Mouse (Mus musculus) embryonic fibroblast, embryonic 13.5 days (primary cell): ENCODE results near the gene F930015N05Rik.

Experiments used
- CTCF ChIP-seq: IDR thresholded peaks from 2 replicates; pipeline ENCODE4 v1.5.1; 2011; ENCODE audit warnings: mild to moderate bottlenecking, control low read depth, low read length, moderate library complexity, borderline replicate concordance; ENCODE audit not compliant: insufficient read depth
- POLR2A ChIP-seq: IDR thresholded peaks from 2 replicates; pipeline ENCODE4 v1.6.1; 2011; ENCODE audit warnings: low read depth, mild to moderate bottlenecking, control low read depth, low read length, moderate library complexity

DNA sequence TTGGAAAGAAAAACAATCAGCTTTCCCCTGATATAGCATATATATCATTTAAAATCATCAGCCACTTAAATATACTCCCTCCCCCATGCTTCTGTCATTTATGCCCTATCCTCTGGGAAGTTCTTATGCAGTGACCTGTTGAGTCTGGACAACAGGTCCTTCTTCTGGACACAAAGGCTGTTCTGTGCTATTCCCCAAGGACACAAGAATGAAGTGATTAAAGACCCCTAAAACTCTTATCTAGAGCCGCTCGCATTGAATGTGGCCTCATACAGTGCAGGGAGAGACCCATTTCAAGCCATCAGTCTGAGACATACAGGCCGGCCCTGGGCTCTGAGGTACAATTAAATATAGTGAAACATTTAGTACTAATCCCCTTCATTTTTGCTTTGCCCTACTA is 1.3 kb upstream of the F930015N05Rik start:
- no peak for TF ChIP-seq CTCF
- no peak for TF ChIP-seq POLR2A
